Mouse (Mus musculus): ENCODE results near the gene Nedd9. TPM values are rescaled to one million over a fixed set of nuclear protein-coding genes. Genes with fewer than 3 reads are reported as not detected.

Nedd9 gene
- polyA plus RNA-seq, 1 experiment, result 24.7 TPM

- Histone ChIP-seq H3K4me3 (ENCODE audit: insufficient read depth, low read depth, low read length) (no peak overlapping the region), H3K27me3 (replicated peaks; ENCODE audit: control insufficient read depth, insufficient read depth, low read length) (no peaks in the 10 kb centered on the region), H3K27ac (ENCODE audit: insufficient read depth, low read depth, low read length) (peak overlapping the region; percentile 100), H3K36me3 (ENCODE audit: control insufficient read depth, insufficient read depth, low read length) (no peaks in the 10 kb centered on the region), H3K4me1 (ENCODE audit: control insufficient read depth, insufficient read depth, low read length) (0 out of 2 replicates have a peak, but pooled peaks cover 2% of the 10 kb centered on the region)
- TF ChIP-seq CTCF (conservative IDR thresholded peaks at IDR 0.05; ENCODE audit: insufficient read depth, insufficient read length, low read depth, low read length) (no peak), POLR2A (IDR thresholded peaks at IDR 0.05; ENCODE audit: low read depth, low read length) (no peak)
- DNase-seq, result peak; percentile 46
- WGBS, result 65% methylated on average over 4 of the region's 4 CpGs
Observed at GRCm38 (mm10) chr13:41466616-41467015, 20.5 kb downstream of the Nedd9 start.

DNA sequence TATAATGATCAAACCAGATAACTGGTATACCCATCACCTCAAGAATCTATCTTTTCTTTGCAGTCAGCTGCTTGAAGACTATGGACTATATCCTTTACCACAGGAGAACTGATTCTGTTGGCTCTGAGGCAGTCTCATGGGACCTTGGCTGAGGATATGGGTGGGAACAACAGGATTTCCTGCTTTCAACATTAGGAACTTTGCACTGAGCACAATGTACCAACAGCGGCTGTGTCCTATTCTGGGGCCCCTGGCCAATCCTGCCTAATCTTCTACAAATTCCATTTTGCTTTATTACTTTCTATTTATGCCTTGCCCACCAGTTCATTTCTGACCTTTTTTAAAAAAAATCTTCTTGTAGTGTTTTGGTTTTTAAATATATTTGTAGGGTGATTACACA lies 21.0 kb downstream of the Nedd9 start:
- Histone ChIP-seq H3K27me3 (replicated peaks; ENCODE audit: control insufficient read depth, insufficient read depth, low read length) (no peaks in the 10 kb centered on the region), H3K36me3 (ENCODE audit: control insufficient read depth, insufficient read depth, low read length) (no peaks in the 10 kb centered on the region), H3K4me3 (ENCODE audit: insufficient read depth, low read depth, low read length) (no peak overlapping the region), H3K27ac (ENCODE audit: insufficient read depth, low read depth, low read length) (peak overlapping the region; percentile 100), H3K4me1 (ENCODE audit: control insufficient read depth, insufficient read depth, low read length) (0 out of 2 replicates have a peak, but pooled peaks cover 3% of the 10 kb centered on the region)
- DNase-seq, result peak; percentile 90
- TF ChIP-seq CTCF (conservative IDR thresholded peaks at IDR 0.05; ENCODE audit: insufficient read depth, insufficient read length, low read depth, low read length) (no peak), POLR2A (IDR thresholded peaks at IDR 0.05; ENCODE audit: low read depth, low read length) (no peak)
- 76% methylated on average over 1 of the region's 1 CpGs for WGBS

GRCm38 (mm10) chr13:41461418-41461817 lies 25.7 kb downstream of the Nedd9 start:
- TF ChIP-seq POLR2A (IDR thresholded peaks at IDR 0.05; ENCODE audit: low read depth, low read length) (no peak), CTCF (conservative IDR thresholded peaks at IDR 0.05; ENCODE audit: insufficient read depth, insufficient read length, low read depth, low read length) (no peak)

GRCm38 (mm10) chr13:41459683-41460286 lies 27.4 kb downstream of the Nedd9 start:
- Histone ChIP-seq H3K4me1 (ENCODE audit: control insufficient read depth, insufficient read depth, low read length) (0 out of 2 replicates have a peak, but pooled peaks cover 8% of the 10 kb centered on the region), H3K27ac (ENCODE audit: insufficient read depth, low read depth, low read length) (no peak overlapping the region), H3K27me3 (replicated peaks; ENCODE audit: control insufficient read depth, insufficient read depth, low read length) (no peaks in the 10 kb centered on the region), H3K36me3 (ENCODE audit: control insufficient read depth, insufficient read depth, low read length) (no peaks in the 10 kb centered on the region), H3K4me3 (ENCODE audit: insufficient read depth, low read depth, low read length) (no peak overlapping the region)
- DNase-seq, result peak; percentile 30
- WGBS, result 92% methylated on average over 3 of the region's 3 CpGs
- TF ChIP-seq CTCF (conservative IDR thresholded peaks at IDR 0.05; ENCODE audit: insufficient read depth, insufficient read length, low read depth, low read length) (peak; percentile 47; the same call in 1 of the 2 replicates), POLR2A (IDR thresholded peaks at IDR 0.05; ENCODE audit: low read depth, low read length) (no peak)

More at GRCm38 (mm10) chr13:41461418-41461817, 25.7 kb downstream of the Nedd9 start:
- no peaks in the 10 kb centered on the region for H3K27me3 ChIP-seq (replicated peaks; ENCODE audit: control insufficient read depth, insufficient read depth, low read length)
- no peak overlapping the region for H3K4me3 ChIP-seq (ENCODE audit: insufficient read depth, low read depth, low read length)
- DNase-seq, result peak; percentile 33
- 51% methylated on average over 3 of the region's 3 CpGs for WGBS
- no peaks in the 10 kb centered on the region for H3K36me3 ChIP-seq (ENCODE audit: control insufficient read depth, insufficient read depth, low read length)
- H3K27ac ChIP-seq (ENCODE audit: insufficient read depth, low read depth, low read length), result peak overlapping the region; percentile 46
- 0 out of 2 replicates have a peak, but pooled peaks cover 8% of the 10 kb centered on the region for H3K4me1 ChIP-seq (ENCODE audit: control insufficient read depth, insufficient read depth, low read length)

- TF ChIP-seq CTCF (conservative IDR thresholded peaks at IDR 0.05; ENCODE audit: insufficient read depth, insufficient read length, low read depth, low read length), result no peak
- TF ChIP-seq POLR2A (IDR thresholded peaks at IDR 0.05; ENCODE audit: low read depth, low read length), result no peak
- no peaks in the 10 kb centered on the region for H3K36me3 ChIP-seq (ENCODE audit: control insufficient read depth, insufficient read depth, low read length)
- 59% methylated on average over 2 of the region's 2 CpGs for WGBS
- no peak overlapping the region for H3K27ac ChIP-seq (ENCODE audit: insufficient read depth, low read depth, low read length)
- H3K4me3 ChIP-seq (ENCODE audit: insufficient read depth, low read depth, low read length), result no peak overlapping the region
- H3K27me3 ChIP-seq (replicated peaks; ENCODE audit: control insufficient read depth, insufficient read depth, low read length), result no peaks in the 10 kb centered on the region
- 0 out of 2 replicates have a peak, but pooled peaks cover 8% of the 10 kb centered on the region for H3K4me1 ChIP-seq (ENCODE audit: control insufficient read depth, insufficient read depth, low read length)
- no peak for DNase-seq
Observed at GRCm38 (mm10) chr13:41458709-41459108, 28.5 kb downstream of the Nedd9 start.

DNA sequence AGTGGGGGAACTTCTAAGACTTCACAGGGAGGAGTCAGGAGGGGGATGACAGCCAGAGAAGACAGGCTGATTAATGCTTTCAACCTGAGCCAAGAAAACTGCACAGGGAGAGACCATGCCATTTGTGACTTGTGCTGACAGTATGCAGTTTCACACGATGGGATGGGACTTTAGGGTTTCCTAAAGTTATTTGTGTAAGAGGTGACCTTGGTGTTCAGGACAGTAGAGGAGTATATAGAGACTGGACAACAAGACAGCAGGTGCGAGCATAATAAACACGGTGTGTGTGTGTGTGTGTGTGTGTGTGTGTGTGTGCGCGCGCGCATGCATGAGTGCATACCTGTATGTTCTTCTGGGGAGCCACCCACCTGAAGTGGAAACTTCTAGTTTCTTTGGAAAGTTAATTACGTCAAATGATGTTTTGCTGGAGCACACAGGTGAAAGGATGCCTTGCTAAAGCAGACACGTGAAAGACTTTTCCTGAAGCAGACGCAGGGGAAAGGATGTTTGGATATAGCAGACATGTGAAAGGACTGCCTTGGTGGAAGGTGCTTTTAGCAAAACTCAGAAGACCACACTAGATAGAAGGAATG lies 29.3 kb downstream of the Nedd9 start:
- Histone ChIP-seq H3K4me1 (ENCODE audit: control insufficient read depth, insufficient read depth, low read length) (0 out of 2 replicates have a peak, but pooled peaks cover 8% of the 10 kb centered on the region), H3K4me3 (ENCODE audit: insufficient read depth, low read depth, low read length) (no peak overlapping the region), H3K36me3 (ENCODE audit: control insufficient read depth, insufficient read depth, low read length) (no peaks in the 10 kb centered on the region), H3K27ac (ENCODE audit: insufficient read depth, low read depth, low read length) (no peak overlapping the region), H3K27me3 (replicated peaks; ENCODE audit: control insufficient read depth, insufficient read depth, low read length) (no peaks in the 10 kb centered on the region)
- DNase-seq, result no peak
- WGBS, result 79% methylated on average over 10 of the region's 10 CpGs
- TF ChIP-seq CTCF (conservative IDR thresholded peaks at IDR 0.05; ENCODE audit: insufficient read depth, insufficient read length, low read depth, low read length) (no peak), POLR2A (IDR thresholded peaks at IDR 0.05; ENCODE audit: low read depth, low read length) (no peak)

All from kidney, adult 2 months (tissue).